Mouse (Mus musculus) myocyte (in vitro differentiated cells): ENCODE results near the gene Naaa.

Experiments
- E2F4 ChIP-seq: IDR thresholded peaks from one replicate; pipeline ENCODE4 v1.6.1; 2011; ENCODE audit warnings: mild to moderate bottlenecking, control low read depth, moderate library complexity; ENCODE audit not compliant: insufficient read depth
- POLR2A ChIP-seq: IDR thresholded peaks from one replicate; pipeline ENCODE4 v1.6.1; 2011; ENCODE audit warnings: low read depth, mild to moderate bottlenecking, control low read depth, moderate library complexity; ENCODE audit not compliant: insufficient read length

GRCm38 (mm10) chr5:92212231-92212630, 65.7 kb downstream of the Naaa start:
- TF ChIP-seq POLR2A (no peak), E2F4 (no peak)
